Mouse (Mus musculus) embryonic facial prominence, embryonic 11.5 days (tissue): Measurements from ENCODE around the gene Serpinf2. TPM values are rescaled to one million over a fixed set of nuclear protein-coding genes. Genes with fewer than 3 reads are reported as not detected.

Experiments used
- ATAC-seq: fragments of 200-750 bp; cut with Nextera tagmentation; replicated peaks from 2 replicates; pipeline ENCODE4 v1.8.0; 2017; ENCODE audit warnings: low read depth; ENCODE audit not compliant: insufficient number of reproducible peaks, low FRiP score, low TSS enrichment
- DNase-seq: peaks from one replicate; pipeline ENCODE4 v3.0.0-alpha.2; 2015; ENCODE audit warnings: low spot score
- H3K27ac ChIP-seq: fragments of 300-500 bp; sonication (generic); replicated peaks from 2 replicates; pipeline ENCODE4 v1.5.1; 2014; ENCODE audit warnings: mild to moderate bottlenecking, low read depth, low read length, control low read depth
- H3K27me3 ChIP-seq: fragments of 300-500 bp; sonication (generic); 2 replicates; pipeline ENCODE4 v1.6.1; 2014; ENCODE audit warnings: mild to moderate bottlenecking, low read length, moderate library complexity, mixed read lengths; ENCODE audit not compliant: control insufficient read depth, insufficient read depth
- H3K36me3 ChIP-seq: fragments of 300-500 bp; sonication (generic); replicated peaks from 2 replicates; pipeline ENCODE4 v1.6.1; 2014; ENCODE audit warnings: low read depth, mild to moderate bottlenecking, low read length, moderate library complexity, mixed read lengths; ENCODE audit not compliant: control insufficient read depth, insufficient read depth
- H3K4me1 ChIP-seq: fragments of 300-500 bp; sonication (generic); 2 replicates; pipeline ENCODE4 v1.6.1; 2014; ENCODE audit warnings: low read length, mixed read lengths; ENCODE audit not compliant: control insufficient read depth, insufficient read depth
- H3K4me2 ChIP-seq: fragments of 300-500 bp; sonication (generic); 2 replicates; pipeline ENCODE4 v1.6.1; 2014; ENCODE audit warnings: low read depth, mild to moderate bottlenecking, control low read depth, low read length, moderate library complexity
- H3K4me3 ChIP-seq: fragments of 300-500 bp; sonication (generic); 2 replicates; pipeline ENCODE4 v1.5.1; 2014; ENCODE audit warnings: low read depth, low read length, control low read depth
- H3K9ac ChIP-seq: fragments of 300-500 bp; sonication (generic); replicated peaks from 2 replicates; pipeline ENCODE4 v1.6.1; 2014; ENCODE audit warnings: mild to moderate bottlenecking, control low read depth, low read length
- H3K9me3 ChIP-seq: fragments of 300-500 bp; sonication (generic); replicated peaks from 2 replicates; pipeline ENCODE4 v1.6.1; 2016; ENCODE audit warnings: mild to moderate bottlenecking, low read length, inconsistent platforms, mixed read lengths; ENCODE audit not compliant: control insufficient read depth
- WGBS: fragments of 180-500 bp; shearing (Covaris S2); extraction: QIAGEN DNeasy Blood & Tissue Kit; methylation state at CpG from one replicate; pipeline ENCODE4 v1.1.7; 2014; 5-methylcytosine and 5-hydroxymethylcytosine counted together
- polyA plus RNA-seq: library from polyadenylated mRNA; unstranded; fragments of >200 nt; fragmentation: Nextera tagmentation; extraction: Ambion mirVana; gene quantifications from 2 replicates; pipeline ENCODE4 v1.2.1, GENCODE M21; 2014

Gene Serpinf2
- polyA plus RNA-seq, 1 experiment from 2014 or later, result 0.34 TPM

DNA sequence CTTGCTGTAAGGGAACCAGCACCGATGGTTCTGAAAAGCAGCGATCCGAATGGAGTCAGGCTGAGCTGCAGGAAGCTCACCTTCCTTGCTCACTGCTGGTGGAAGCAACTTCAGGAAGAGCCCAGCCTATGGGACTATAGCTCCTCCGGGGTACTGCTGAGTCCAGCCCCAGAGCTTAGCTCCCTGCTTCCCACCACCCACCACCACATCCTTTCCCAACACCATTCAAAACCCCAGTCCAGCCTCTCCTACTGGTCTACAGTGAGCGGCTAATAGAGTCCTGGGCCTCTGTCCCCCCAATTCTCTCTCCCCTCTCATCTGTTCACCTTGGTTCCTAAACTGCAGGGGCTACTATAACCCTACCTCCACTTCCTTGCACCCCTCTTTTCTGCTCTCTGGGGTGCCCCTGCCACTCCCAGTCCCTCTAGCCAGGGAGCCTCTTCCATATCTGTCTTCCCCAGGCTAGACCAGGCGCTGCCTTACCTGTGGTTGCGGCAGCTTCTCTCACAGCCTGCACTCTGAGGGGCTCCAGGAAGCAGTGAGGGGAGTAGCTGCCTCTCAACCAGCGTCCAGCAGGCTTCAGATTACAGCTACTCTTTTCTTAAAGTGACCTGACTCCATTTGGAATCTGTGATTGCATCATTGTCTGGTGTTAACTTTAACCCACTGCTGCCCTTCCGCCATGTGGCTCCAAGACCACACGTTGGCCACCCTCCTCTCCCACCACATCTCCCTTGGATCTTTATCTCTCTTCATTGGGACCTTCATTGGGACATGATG, 17.2 kb downstream of the Serpinf2 start, which contains the start of gene Serpinf1:
Gene Serpinf1 (minus strand): TSS at position 689 of the 780 bp plus-strand sequence.
- Histone ChIP-seq H3K4me1 (no peaks in the 10 kb centered on the region), H3K27me3 (no peaks in the 10 kb centered on the region), H3K4me2 (peak within 1 kb of the TSS; percentile 68), H3K9me3 (no peaks in the 10 kb centered on the region), H3K4me3 (peak within 1 kb of the TSS; percentile 54), H3K27ac (peak within 1 kb of the TSS; percentile 22), H3K9ac (peak within 1 kb of the TSS; percentile 72), H3K36me3 (no peaks in the 10 kb centered on the region)
- 20% methylated on average over 10 of the region's 10 CpGs for WGBS
- ATAC-seq, result no peak; the same call in 1 of the 2 replicates
- DNase-seq, result peak; percentile 75

DNA sequence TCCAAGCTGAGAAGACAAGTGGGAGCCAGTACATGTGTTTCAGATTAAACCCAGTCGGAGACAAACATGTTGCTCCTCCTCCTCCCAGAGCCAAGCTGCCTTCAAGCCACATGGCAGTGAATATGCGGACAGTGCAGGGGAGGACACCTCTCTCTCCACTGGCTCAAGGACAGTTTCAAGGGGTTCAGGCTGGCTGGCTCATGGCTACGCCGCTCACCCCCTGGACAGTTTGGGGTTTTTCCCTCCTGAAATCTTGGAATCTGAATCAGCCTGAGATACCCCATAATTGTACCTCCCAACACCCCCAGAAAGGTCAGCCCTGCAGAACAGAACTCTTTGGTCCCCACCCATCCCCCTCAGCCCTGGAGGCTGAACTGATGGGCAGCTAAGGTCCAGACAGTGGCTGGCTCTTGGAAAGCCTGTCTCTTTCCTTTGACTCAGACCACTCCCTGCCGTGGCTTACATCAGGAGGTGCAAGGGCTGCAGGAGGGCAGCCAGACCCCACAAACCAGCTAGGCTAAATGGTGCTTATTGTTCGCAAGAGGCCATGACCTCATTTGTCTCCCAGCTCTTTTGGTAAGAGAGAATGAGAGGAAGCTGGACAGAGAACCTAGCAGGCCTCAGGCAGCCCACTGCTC, 17.9 kb downstream of the Serpinf2 start:
- Histone ChIP-seq H3K4me3 (peak overlapping the region; percentile 54), H3K4me1 (no peaks in the 10 kb centered on the region), H3K27me3 (no peaks in the 10 kb centered on the region), H3K9me3 (no peaks in the 10 kb centered on the region), H3K27ac (peak overlapping the region; percentile 68), H3K9ac (peak overlapping the region; percentile 72), H3K36me3 (no peaks in the 10 kb centered on the region), H3K4me2 (peak overlapping the region; percentile 68)
- DNase-seq, result peak; percentile 81
- peak; percentile 41 for ATAC-seq
- WGBS, result 9% methylated on average over 6 of the region's 6 CpGs

DNA sequence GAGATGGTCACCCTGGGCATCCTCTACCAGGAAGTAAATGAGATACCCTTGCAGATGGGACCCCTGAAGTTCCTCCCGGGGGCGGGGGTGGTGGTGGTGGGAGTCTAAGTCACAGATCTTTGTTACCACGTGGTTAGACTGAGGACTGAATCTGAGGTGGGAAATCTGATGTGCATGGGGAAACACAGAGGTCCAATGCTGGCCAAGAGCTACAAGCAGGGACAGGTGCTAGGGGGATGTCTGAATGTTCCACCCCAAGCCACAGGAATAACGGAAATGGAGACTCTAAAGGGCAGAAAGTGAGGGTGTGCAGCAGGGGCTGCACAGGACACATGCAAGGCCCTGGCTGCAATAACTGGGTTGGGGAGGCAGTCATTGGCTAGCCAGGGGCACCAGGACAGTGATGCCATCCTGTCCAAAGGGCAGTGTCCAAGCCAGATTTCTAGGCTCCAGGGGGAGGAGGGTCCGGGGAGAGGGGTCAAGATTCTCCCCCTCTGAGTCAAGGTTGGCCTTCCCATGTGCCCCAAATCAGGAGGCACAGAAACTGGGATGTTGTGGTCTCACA, 18.5 kb downstream of the Serpinf2 start:
- Histone ChIP-seq H3K4me3 (peak overlapping the region; percentile 54; the same call in 1 of the 2 replicates), H3K4me1 (no peaks in the 10 kb centered on the region), H3K27ac (peak overlapping the region; percentile 68), H3K9ac (no peak overlapping the region; the same call in 1 of the 2 replicates), H3K9me3 (no peaks in the 10 kb centered on the region), H3K27me3 (no peaks in the 10 kb centered on the region), H3K36me3 (no peaks in the 10 kb centered on the region), H3K4me2 (peak overlapping the region; percentile 68)
- 31% methylated on average over 5 of the region's 5 CpGs for WGBS
- 0 out of 2 replicates have a peak, but pooled peaks have one; percentile 7 for ATAC-seq
- DNase-seq, result no peak

DNA sequence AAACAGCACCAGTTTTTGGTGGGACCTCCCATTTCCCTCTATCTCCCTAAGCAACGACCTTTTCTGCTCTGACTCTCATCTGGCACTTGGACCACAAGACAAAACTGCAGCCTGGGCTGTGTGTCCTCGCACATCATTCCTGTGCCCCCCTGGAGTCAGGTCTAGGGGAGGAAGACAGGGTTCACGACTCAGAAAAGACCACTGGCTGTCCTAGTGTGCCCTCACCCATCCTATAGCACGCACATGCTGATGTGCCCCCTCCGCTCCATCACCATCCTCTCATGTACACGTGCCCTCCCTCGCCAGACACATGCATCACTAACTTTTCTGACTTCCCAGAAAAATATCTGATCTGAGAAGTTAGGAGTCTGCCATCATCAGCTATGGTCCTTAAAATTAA, 19.4 kb downstream of the Serpinf2 start:
- 79% methylated on average over 7 of the region's 7 CpGs for WGBS
- Histone ChIP-seq H3K4me2 (no peak overlapping the region), H3K27ac (no peak overlapping the region)

DNA sequence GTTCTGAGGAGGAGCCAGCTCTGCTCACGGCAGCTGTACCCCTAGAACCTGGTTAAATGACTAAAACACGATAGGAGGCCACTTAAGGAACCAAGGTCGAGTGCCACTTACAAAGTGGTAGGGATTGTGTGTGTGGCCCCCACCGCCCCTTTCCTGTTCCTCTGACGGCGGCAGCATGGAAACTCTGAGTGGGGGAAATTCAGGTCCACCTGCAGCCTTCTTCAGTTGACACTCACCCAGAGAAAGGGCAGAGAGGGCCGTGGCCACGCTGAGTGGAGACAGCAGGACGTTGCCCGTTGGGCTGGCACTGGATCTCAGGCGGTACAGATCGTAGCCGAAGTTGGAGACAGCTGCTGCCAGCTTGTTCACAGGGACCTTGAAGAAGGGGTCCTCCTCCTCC, 23.4 kb downstream of the Serpinf2 start:
- Histone ChIP-seq H3K4me2 (no peak overlapping the region), H3K4me1 (no peaks in the 10 kb centered on the region), H3K27ac (no peak overlapping the region), H3K9ac (no peak overlapping the region), H3K36me3 (no peaks in the 10 kb centered on the region; the same call in 1 of the 2 replicates), H3K4me3 (no peak overlapping the region), H3K27me3 (no peaks in the 10 kb centered on the region), H3K9me3 (no peaks in the 10 kb centered on the region)
- DNase-seq (no peak), ATAC-seq (no peak)
- 90% methylated on average over 13 of the region's 13 CpGs for WGBS

More for the DNA sequence above, 19.4 kb downstream of the Serpinf2 start:
- H3K4me3 ChIP-seq, result no peak overlapping the region
- no peaks in the 10 kb centered on the region for H3K4me1 ChIP-seq
- no peak overlapping the region for H3K9ac ChIP-seq
- DNase-seq (no peak), ATAC-seq (no peak)
- no peaks in the 10 kb centered on the region for H3K27me3 ChIP-seq
- no peaks in the 10 kb centered on the region for H3K9me3 ChIP-seq
- no peaks in the 10 kb centered on the region for H3K36me3 ChIP-seq

DNA sequence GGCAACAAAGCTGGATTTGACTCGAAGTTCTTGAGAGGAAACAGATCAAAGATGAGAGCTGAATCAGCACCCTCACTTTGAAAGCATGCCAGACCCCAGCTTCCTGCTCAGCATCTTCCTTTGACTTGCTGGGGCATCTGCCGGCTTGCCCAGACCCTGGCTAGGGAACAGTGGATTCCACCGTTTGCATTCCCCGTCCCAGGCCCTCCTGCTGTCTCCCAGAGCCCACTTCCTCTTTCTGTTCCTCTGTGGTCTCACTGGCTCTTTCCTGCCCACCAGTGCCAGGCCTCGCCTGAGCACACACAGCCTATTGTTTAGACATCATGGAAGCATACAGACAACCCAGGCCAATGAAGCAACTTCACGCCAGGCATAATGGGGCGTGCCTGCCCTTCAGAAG, 24.3 kb downstream of the Serpinf2 start:
- DNase-seq (no peak), ATAC-seq (no peak)
- H3K9ac ChIP-seq, result no peak overlapping the region
- no peaks in the 10 kb centered on the region; the same call in 1 of the 2 replicates for H3K36me3 ChIP-seq
- WGBS, result 52% methylated on average over 7 of the region's 7 CpGs
- no peaks in the 10 kb centered on the region for H3K27me3 ChIP-seq
- H3K4me2 ChIP-seq, result no peak overlapping the region
- H3K9me3 ChIP-seq, result no peaks in the 10 kb centered on the region
- no peak overlapping the region for H3K27ac ChIP-seq
- H3K4me1 ChIP-seq, result no peaks in the 10 kb centered on the region
- no peak overlapping the region for H3K4me3 ChIP-seq

DNA sequence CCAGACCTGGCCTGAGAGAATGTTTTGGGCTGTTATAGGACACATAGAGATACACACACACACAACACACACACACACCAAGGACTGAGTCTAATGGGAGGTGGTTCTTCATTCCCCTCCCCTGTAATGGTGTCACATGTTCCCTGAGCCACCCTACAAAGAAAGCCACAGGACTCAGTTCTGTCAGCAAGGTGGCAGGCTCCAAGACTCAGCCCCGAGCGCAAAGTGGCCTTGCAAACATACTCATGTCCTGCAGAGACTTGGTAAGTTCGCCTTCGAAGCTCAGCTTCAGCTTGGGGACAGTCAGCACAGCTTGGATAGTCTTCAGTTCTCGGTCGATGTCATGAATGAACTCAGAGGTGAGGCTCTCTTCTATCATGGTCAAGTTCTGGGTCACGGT, 28.8 kb downstream of the Serpinf2 start:
- Histone ChIP-seq H3K4me3 (no peak overlapping the region), H3K9me3 (no peaks in the 10 kb centered on the region), H3K4me1 (no peaks in the 10 kb centered on the region), H3K9ac (no peak overlapping the region), H3K4me2 (no peak overlapping the region), H3K36me3 (no peaks in the 10 kb centered on the region; the same call in 1 of the 2 replicates), H3K27me3 (no peaks in the 10 kb centered on the region), H3K27ac (no peak overlapping the region)
- ATAC-seq (no peak), DNase-seq (no peak)
- WGBS, result 93% methylated on average over 7 of the region's 7 CpGs
